Mouse (Mus musculus): ENCODE data around the gene Lrp2. TPM values are rescaled to one million over a fixed set of nuclear protein-coding genes. Genes with fewer than 3 reads are reported as not detected.

Gene Lrp2
- polyA plus RNA-seq, 1 experiment, result not detected

DNA sequence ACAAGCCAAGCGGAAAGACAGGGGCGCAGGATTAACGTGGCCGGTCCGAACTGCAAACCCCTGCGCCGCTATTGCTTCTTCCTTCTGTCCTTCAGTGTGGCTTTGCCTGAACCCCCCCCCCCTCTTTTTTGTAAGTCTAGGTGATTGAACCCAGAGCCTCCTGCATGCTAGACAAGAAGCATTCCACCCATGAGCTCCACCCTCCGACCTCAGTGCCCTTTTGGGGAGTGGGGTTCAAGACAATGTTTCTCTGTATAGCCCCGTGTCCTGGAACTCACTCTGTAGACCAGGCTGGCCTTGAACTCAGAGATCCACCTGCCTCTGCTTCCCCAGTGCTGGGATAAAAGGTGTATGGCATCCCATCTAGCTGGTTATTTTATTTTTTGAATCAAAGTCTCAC is 26.9 kb upstream of the Lrp2 start:
- TF ChIP-seq CTCF (IDR thresholded peaks at IDR 0.05; ENCODE audit: insufficient read depth, low read depth, low read length) (no peak), POLR2A (IDR thresholded peaks at IDR 0.05; ENCODE audit: insufficient read depth, low read depth, low read length) (no peak)
- Histone ChIP-seq H3K4me1 (ENCODE audit: control insufficient read depth, insufficient read depth, low read length) (no peaks in the 10 kb centered on the region), H3K27ac (ENCODE audit: insufficient read depth, low read depth, low read length) (no peak overlapping the region), H3K4me3 (ENCODE audit: insufficient read depth, low read depth, low read length) (no peak overlapping the region)
- WGBS, result 71% methylated on average over 9 of the region's 9 CpGs

DNA sequence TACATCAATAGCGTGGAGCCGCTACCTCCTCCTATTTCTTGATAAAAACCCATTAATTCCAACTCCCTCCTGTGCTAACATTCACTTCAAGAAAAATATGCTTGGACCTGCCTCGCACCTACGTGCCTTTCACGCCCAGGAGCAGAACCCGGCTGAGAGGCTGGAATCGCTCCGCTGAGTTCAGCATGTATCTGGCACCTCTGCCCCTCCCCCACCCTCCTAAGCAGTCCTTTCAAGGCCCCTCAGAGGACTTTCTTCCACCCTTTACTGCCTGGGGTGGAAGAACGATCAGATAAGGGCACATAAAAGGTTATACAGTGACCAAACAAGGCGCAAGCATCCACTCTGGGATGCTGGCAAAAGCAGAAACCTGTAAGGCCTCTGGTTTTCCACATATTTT is 26.4 kb upstream of the Lrp2 start:
- WGBS, result 36% methylated on average over 10 of the region's 10 CpGs
- H3K27ac ChIP-seq (ENCODE audit: insufficient read depth, low read depth, low read length), result no peak overlapping the region

DNA sequence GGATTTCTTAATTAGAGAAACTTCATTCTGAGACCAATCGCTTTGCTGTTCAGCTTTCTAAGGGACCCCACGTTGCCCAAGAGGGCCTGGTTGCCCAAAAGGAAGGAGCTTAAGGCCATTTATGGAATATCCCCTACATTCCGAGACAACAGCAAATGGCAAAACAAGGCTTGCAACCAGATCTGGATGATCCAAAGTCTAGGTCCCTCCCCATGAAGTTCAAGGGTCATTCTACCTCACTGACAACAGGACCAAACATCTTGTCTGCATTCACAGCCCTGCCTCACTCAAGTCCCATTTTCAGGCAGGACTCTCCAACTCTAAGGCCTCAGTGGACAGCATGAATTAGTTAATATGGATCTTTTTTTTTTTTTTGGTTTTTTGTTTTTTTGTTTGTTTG is 20.8 kb upstream of the Lrp2 start:
- no peaks in the 10 kb centered on the region for H3K4me1 ChIP-seq (ENCODE audit: control insufficient read depth, insufficient read depth, low read length)
- 90% methylated on average over 3 of the region's 3 CpGs for WGBS
- no peak for TF ChIP-seq POLR2A (IDR thresholded peaks at IDR 0.05; ENCODE audit: insufficient read depth, low read depth, low read length)
- no peak for TF ChIP-seq CTCF (IDR thresholded peaks at IDR 0.05; ENCODE audit: insufficient read depth, low read depth, low read length)
- H3K4me3 ChIP-seq (ENCODE audit: insufficient read depth, low read depth, low read length), result no peak overlapping the region
- no peak overlapping the region for H3K27ac ChIP-seq (ENCODE audit: insufficient read depth, low read depth, low read length)

More for the DNA sequence above, 26.4 kb upstream of the Lrp2 start:
- Histone ChIP-seq H3K4me1 (ENCODE audit: control insufficient read depth, insufficient read depth, low read length) (no peaks in the 10 kb centered on the region), H3K4me3 (ENCODE audit: insufficient read depth, low read depth, low read length) (no peak overlapping the region)
- no peak for TF ChIP-seq POLR2A (IDR thresholded peaks at IDR 0.05; ENCODE audit: insufficient read depth, low read depth, low read length)
- TF ChIP-seq CTCF (IDR thresholded peaks at IDR 0.05; ENCODE audit: insufficient read depth, low read depth, low read length), result no peak

DNA sequence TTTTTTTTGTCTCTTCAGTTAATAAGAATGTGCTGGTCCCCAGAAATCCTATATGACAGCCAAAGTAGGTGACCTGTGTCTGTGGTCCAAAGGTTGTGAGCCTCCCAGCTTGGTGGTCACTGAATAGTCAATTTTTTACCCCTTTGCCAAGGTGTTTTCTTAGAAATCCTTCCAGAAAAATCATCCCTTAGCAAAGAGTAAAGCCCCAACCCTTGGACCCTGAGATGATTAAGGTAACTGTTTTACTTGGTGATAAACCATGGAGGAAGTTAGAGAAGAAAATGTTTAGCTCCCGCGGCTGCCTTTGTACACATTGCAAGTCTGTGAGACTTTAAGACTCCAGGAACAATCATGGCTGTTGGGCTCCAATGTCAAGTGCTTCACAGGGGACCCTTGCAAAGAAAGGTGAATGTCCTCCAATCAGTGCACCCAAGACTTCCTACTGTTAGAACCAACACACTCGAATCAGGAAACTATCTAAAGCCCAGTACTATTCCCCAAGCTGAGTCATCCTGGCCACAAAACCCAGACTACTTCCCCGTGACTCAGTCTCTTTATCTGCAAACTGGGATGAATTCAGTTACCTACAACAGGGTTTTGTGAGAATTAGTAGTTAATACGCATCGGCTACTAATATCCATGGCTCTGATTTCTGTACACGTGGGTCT is 18.0 kb upstream of the Lrp2 start:
- H3K4me3 ChIP-seq (ENCODE audit: insufficient read depth, low read depth, low read length), result no peak overlapping the region
- H3K27ac ChIP-seq (ENCODE audit: insufficient read depth, low read depth, low read length), result no peak overlapping the region
- 92% methylated on average over 7 of the region's 7 CpGs for WGBS
- no peaks in the 10 kb centered on the region for H3K4me1 ChIP-seq (ENCODE audit: control insufficient read depth, insufficient read depth, low read length)
- no peak for TF ChIP-seq CTCF (IDR thresholded peaks at IDR 0.05; ENCODE audit: insufficient read depth, low read depth, low read length)
- TF ChIP-seq POLR2A (IDR thresholded peaks at IDR 0.05; ENCODE audit: insufficient read depth, low read depth, low read length), result no peak

DNA sequence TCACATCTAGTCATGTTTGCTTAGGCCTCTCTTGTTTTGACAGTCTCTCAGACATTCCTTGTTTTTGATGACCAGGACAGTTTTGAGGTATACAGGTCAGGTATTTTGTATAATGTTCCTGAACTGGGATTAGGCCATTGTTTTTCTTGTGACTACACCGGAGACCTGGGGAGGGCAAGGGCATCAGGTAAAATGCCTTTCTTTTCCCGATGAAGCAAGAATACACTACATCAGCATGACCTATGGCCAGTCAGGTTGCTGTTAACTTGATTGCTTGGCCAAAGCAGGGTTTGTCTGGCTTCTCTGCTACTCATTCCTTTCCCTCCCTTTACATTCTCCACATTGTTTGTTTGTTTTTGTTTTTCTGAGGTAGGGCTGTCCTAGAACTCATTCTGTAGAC is 7.3 kb upstream of the Lrp2 start:
- H3K4me3 ChIP-seq (ENCODE audit: insufficient read depth, low read depth, low read length), result no peak overlapping the region
- WGBS, result 96% methylated on average over 2 of the region's 2 CpGs
- TF ChIP-seq POLR2A (IDR thresholded peaks at IDR 0.05; ENCODE audit: insufficient read depth, low read depth, low read length) (no peak), CTCF (IDR thresholded peaks at IDR 0.05; ENCODE audit: insufficient read depth, low read depth, low read length) (no peak)
- no peak overlapping the region for H3K27ac ChIP-seq (ENCODE audit: insufficient read depth, low read depth, low read length)
- H3K4me1 ChIP-seq (ENCODE audit: control insufficient read depth, insufficient read depth, low read length), result no peaks in the 10 kb centered on the region

DNA sequence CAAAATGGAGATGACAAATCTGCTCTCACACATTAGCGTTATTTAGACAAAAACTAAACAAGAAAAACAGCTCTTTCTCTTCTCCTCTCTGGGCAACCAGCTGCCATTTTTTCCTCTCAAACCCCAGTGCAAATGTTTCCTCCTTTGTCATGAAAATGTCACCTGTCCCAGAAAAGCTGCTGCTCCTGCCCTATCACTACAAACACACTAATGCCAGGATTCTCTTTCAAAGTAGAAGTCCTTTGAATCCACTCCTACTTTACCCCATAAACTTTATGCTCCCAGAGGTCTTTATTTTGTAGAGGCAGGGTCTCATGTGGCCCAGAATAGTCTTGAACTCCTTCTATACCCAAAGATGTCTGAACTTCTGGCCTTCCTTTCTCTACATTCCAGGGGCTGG is 6.7 kb upstream of the Lrp2 start:
- peaks cover 6% of the 10 kb centered on the region for H3K4me1 ChIP-seq (ENCODE audit: control insufficient read depth, insufficient read depth, low read length)
- WGBS, result 76% methylated on average over 1 of the region's 1 CpGs
- TF ChIP-seq POLR2A (IDR thresholded peaks at IDR 0.05; ENCODE audit: insufficient read depth, low read depth, low read length) (no peak), CTCF (IDR thresholded peaks at IDR 0.05; ENCODE audit: insufficient read depth, low read depth, low read length) (no peak)

DNA sequence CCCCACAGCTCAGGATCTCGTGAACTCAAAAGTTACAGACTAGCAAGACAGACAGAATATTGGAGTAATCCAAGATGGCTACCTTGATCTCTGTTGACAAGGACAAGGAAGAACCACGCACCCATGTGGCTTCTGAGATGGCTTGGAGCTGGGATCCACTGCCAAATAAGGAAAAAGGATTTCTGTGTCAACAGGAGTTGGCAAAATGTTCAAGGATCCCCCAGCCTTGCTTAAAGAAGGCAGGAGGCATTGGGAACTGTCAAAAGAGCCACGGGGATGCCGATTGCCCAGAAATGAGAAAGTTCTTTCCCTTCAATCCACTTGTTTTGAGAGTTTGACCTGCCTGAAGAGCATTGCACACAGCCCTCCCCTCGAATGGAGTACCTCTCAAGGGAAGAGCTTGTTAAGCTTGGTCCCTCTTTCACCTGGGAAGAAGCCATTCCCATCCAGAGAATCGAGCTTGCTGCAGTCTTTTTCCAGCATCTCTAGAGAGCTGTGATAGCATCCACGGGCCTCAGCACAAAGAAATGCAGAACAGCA is 6.2 kb upstream of the Lrp2 start:
- WGBS, result 72% methylated on average over 7 of the region's 7 CpGs
- no peak overlapping the region for H3K27ac ChIP-seq (ENCODE audit: insufficient read depth, low read depth, low read length)
- H3K4me1 ChIP-seq (ENCODE audit: control insufficient read depth, insufficient read depth, low read length), result peaks cover 11% of the 10 kb centered on the region
- no peak overlapping the region for H3K4me3 ChIP-seq (ENCODE audit: insufficient read depth, low read depth, low read length)
- TF ChIP-seq POLR2A (IDR thresholded peaks at IDR 0.05; ENCODE audit: insufficient read depth, low read depth, low read length) (no peak), CTCF (IDR thresholded peaks at IDR 0.05; ENCODE audit: insufficient read depth, low read depth, low read length) (no peak)

More for the DNA sequence above, 6.7 kb upstream of the Lrp2 start:
- H3K4me3 ChIP-seq (ENCODE audit: insufficient read depth, low read depth, low read length), result no peak overlapping the region
- H3K27ac ChIP-seq (ENCODE audit: insufficient read depth, low read depth, low read length), result no peak overlapping the region

DNA sequence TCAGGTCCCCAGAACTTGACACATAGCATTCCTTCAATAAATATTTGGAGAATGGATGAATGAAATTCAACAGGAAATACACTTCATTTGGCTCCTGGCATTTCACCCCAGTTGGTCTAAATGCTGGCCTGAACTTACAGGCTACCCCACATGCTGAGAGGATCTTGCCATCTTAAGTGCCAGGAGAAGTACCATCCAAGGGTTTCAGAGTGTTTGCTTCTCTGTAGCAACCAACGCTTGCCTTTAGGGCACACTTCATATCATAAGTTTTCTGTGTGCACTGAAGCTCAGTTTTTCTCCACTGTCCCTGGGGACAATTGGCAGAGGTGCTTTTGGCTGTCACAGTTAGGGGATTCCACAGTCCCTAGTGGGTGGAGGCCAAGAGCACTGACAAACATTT is 4.7 kb upstream of the Lrp2 start:
- 81% methylated on average over 1 of the region's 1 CpGs for WGBS

DNA sequence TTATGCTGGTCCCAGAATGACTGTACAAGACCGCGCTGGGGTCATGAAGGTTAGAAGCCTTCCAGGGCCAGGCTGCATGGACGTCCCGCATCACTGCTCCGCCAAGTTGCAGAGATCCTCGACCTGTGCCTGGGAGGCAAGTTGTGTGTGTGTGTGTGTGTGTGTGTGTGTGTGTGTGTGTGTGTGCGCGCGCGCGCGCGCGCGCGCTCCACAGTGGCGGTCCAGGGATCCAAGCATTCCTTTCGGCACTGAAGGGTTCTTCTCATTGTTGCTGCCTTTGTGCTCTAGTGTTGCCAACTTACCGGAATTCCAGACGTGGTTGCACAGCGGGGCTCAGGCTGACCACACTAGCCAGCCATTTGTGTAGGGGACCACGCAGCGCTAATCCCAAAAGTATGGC is 2.0 kb upstream of the Lrp2 start:
- Histone ChIP-seq H3K4me3 (ENCODE audit: insufficient read depth, low read depth, low read length) (peak overlapping the region; percentile 40), H3K4me1 (ENCODE audit: control insufficient read depth, insufficient read depth, low read length) (peaks cover 29% of the 10 kb centered on the region), H3K27ac (ENCODE audit: insufficient read depth, low read depth, low read length) (no peak overlapping the region)
- no peak for TF ChIP-seq POLR2A (IDR thresholded peaks at IDR 0.05; ENCODE audit: insufficient read depth, low read depth, low read length)
- TF ChIP-seq CTCF (IDR thresholded peaks at IDR 0.05; ENCODE audit: insufficient read depth, low read depth, low read length), result no peak
- 5% methylated on average over 23 of the region's 23 CpGs for WGBS

More for the DNA sequence above, 4.7 kb upstream of the Lrp2 start:
- no peak overlapping the region for H3K27ac ChIP-seq (ENCODE audit: insufficient read depth, low read depth, low read length)
- no peak overlapping the region for H3K4me3 ChIP-seq (ENCODE audit: insufficient read depth, low read depth, low read length)
- TF ChIP-seq POLR2A (IDR thresholded peaks at IDR 0.05; ENCODE audit: insufficient read depth, low read depth, low read length), result no peak
- TF ChIP-seq CTCF (IDR thresholded peaks at IDR 0.05; ENCODE audit: insufficient read depth, low read depth, low read length), result no peak
- peaks cover 22% of the 10 kb centered on the region for H3K4me1 ChIP-seq (ENCODE audit: control insufficient read depth, insufficient read depth, low read length)
